Mouse (Mus musculus) embryonic facial prominence, embryonic 12.5 days (tissue): ENCODE measurements around the gene Lrp8. TPM values are rescaled to one million over a fixed set of nuclear protein-coding genes. Genes with fewer than 3 reads are reported as not detected.

Source experiments
- ATAC-seq: fragments of 200-750 bp; cut with Nextera tagmentation; 2 replicates; pipeline ENCODE4 v1.8.0; 2017; ENCODE audit not compliant: insufficient number of reproducible peaks, insufficient read depth, low FRiP score, low TSS enrichment
- H3K27ac ChIP-seq: fragments of 300-500 bp; sonication (generic); 2 replicates; pipeline ENCODE4 v1.5.1; 2016; ENCODE audit warnings: mild to moderate bottlenecking
- H3K27me3 ChIP-seq: fragments of 300-500 bp; sonication (generic); 2 replicates; pipeline ENCODE4 v1.6.1; 2016; ENCODE audit warnings: mild to moderate bottlenecking, moderate library complexity
- H3K36me3 ChIP-seq: fragments of 300-500 bp; sonication (generic); 2 replicates; pipeline ENCODE4 v1.6.1; 2016; ENCODE audit warnings: mild to moderate bottlenecking
- H3K4me1 ChIP-seq: fragments of 300-500 bp; sonication (generic); 2 replicates; pipeline ENCODE4 v1.6.1; 2016
- H3K4me2 ChIP-seq: fragments of 300-500 bp; sonication (generic); replicated peaks from 2 replicates; pipeline ENCODE4 v1.6.1; 2016; ENCODE audit warnings: mild to moderate bottlenecking, moderate library complexity
- H3K4me3 ChIP-seq: fragments of 300-500 bp; sonication (generic); 2 replicates; pipeline ENCODE4 v1.5.1; 2016; ENCODE audit warnings: mild to moderate bottlenecking
- H3K9ac ChIP-seq: fragments of 300-500 bp; sonication (generic); 2 replicates; pipeline ENCODE4 v1.6.1; 2016; ENCODE audit warnings: mild to moderate bottlenecking, moderate library complexity
- H3K9me3 ChIP-seq: fragments of 300-500 bp; sonication (generic); 2 replicates; pipeline ENCODE4 v1.6.1; 2016; ENCODE audit warnings: mild to moderate bottlenecking, moderate library complexity
- WGBS: fragments of 180-500 bp; shearing (Covaris S2); methylation state at CpG from one replicate; pipeline ENCODE4 v1.1.7; 2016; 5-methylcytosine and 5-hydroxymethylcytosine counted together
- polyA plus RNA-seq: library from polyadenylated mRNA; unstranded; fragments of >200 nt; fragmentation: Nextera tagmentation; extraction: Ambion mirVana; gene quantifications from 2 replicates; pipeline ENCODE4 v1.2.1, GENCODE M21; 2016

The Lrp8 gene
- polyA plus RNA-seq, 1 experiment from 2014 or later, result 6.2 TPM

DNA sequence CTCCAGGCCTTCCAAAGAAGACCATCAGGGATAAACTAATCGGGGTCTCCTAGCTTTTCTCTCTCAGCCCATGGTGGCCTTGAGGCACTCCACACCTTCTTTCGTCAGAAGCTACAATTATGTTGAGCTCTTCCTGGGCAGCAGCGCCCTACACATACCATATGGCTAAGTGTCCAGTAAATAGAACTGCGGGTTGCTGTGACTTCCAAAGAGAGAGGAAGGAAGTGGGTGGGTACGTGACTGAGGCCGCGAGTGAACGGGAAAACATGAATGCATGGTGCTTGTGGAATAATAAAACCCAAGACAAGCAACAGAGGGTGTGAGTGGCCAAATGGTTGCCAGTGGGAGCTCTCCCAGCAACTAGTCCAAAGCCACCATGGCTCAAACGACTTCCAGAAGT is 47.6 kb downstream of the Lrp8 start:
- Histone ChIP-seq H3K4me1 (peaks cover 8% of the 10 kb centered on the region; the same call in 1 of the 2 replicates), H3K4me2 (no peak overlapping the region), H3K36me3 (no peaks in the 10 kb centered on the region), H3K9ac (no peak overlapping the region), H3K9me3 (no peaks in the 10 kb centered on the region), H3K27me3 (peaks cover 27% of the 10 kb centered on the region), H3K4me3 (no peak overlapping the region), H3K27ac (no peak overlapping the region)
- 81% methylated on average over 9 of the region's 9 CpGs for WGBS
- no peak for ATAC-seq

DNA sequence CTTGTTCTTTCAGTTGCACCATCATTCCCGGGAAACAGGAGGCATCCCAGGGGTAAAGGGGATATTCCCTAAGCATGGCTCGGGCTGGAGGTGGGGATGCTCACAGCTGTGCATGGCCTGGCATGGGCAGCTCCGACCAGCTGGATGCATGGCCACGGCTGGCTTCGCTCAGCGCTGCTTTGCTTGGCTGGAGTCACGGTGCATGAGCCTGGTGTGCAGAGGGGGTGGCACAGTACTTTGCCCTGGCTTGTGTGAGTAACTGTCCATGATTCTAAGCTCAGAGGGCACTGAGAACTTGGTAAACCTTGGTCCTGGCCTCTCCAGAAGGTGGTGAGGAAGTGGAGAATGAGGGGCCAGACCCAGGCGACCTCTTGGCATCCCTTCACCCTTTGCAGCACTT is 48.0 kb downstream of the Lrp8 start:
- no peak for ATAC-seq
- 87% methylated on average over 8 of the region's 8 CpGs for WGBS
- no peaks in the 10 kb centered on the region for H3K36me3 ChIP-seq

DNA sequence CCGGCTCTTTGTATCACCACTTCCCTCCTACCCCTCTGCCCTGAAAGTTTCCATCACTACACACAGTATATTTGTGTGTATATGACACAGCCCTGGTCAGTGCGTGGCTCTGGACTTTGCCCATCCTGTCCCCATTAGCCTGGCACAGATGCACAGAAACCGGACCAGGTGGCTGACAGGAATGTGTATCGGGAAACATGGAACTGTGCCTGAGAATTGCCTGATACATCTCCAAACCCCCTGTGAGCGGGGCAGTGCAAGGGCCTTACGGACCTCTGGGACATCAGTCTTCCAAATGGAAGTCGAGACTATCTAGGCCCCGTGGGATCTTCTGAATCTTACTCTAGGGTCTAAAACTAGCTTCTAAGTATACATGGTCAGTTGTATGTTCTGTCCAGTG is 51.3 kb downstream of the Lrp8 start:
- WGBS, result 92% methylated on average over 8 of the region's 8 CpGs
- Histone ChIP-seq H3K27me3 (no peaks in the 10 kb centered on the region), H3K4me2 (no peak overlapping the region), H3K27ac (no peak overlapping the region), H3K36me3 (no peaks in the 10 kb centered on the region), H3K4me3 (no peak overlapping the region), H3K4me1 (no peaks in the 10 kb centered on the region), H3K9ac (no peak overlapping the region), H3K9me3 (no peaks in the 10 kb centered on the region)
- no peak for ATAC-seq

More for the DNA sequence above, 48.0 kb downstream of the Lrp8 start:
- no peak overlapping the region for H3K27ac ChIP-seq
- no peak overlapping the region for H3K4me2 ChIP-seq
- peaks cover 26% of the 10 kb centered on the region for H3K27me3 ChIP-seq
- H3K9ac ChIP-seq, result no peak overlapping the region
- no peaks in the 10 kb centered on the region for H3K9me3 ChIP-seq
- H3K4me1 ChIP-seq, result peaks cover 8% of the 10 kb centered on the region; the same call in 1 of the 2 replicates
- no peak overlapping the region for H3K4me3 ChIP-seq

DNA sequence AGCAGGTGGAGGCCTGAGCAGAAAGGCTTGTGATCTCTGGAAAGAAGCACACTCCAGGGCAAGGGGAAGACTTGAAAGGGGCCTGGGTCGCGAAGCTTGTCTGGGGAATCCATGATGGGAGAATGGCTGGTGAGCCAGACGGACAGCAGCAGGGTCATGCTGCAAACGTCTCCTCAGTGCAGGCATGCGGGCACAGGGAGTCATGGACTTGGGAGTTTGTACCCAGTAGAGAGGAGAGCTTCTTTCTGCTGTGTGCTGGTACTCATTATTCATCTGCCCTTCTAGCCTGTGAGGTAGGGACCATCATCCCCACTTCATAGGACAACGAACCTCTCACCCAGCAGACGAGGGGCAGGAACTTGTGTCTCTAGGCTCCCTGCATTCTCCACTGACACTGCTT is 51.8 kb downstream of the Lrp8 start:
- no peaks in the 10 kb centered on the region for H3K4me1 ChIP-seq
- no peaks in the 10 kb centered on the region for H3K27me3 ChIP-seq
- H3K27ac ChIP-seq, result no peak overlapping the region
- WGBS, result 86% methylated on average over 7 of the region's 7 CpGs
- H3K9me3 ChIP-seq, result no peaks in the 10 kb centered on the region
- H3K4me3 ChIP-seq, result no peak overlapping the region
- no peak overlapping the region for H3K9ac ChIP-seq
- H3K36me3 ChIP-seq, result no peaks in the 10 kb centered on the region
- no peak overlapping the region for H3K4me2 ChIP-seq
- ATAC-seq, result no peak

GRCm38 (mm10) chr4:107856958-107857686 is 55.1 kb downstream of the Lrp8 start:
- Histone ChIP-seq H3K4me1 (no peaks in the 10 kb centered on the region), H3K4me2 (no peak overlapping the region), H3K4me3 (no peak overlapping the region), H3K9ac (no peak overlapping the region), H3K36me3 (peaks cover 3% of the 10 kb centered on the region; the same call in 1 of the 2 replicates), H3K27ac (no peak overlapping the region), H3K27me3 (no peaks in the 10 kb centered on the region), H3K9me3 (no peaks in the 10 kb centered on the region)
- no peak for ATAC-seq
- 78% methylated on average over 11 of the region's 11 CpGs for whole genome bisulfite sequencing

DNA sequence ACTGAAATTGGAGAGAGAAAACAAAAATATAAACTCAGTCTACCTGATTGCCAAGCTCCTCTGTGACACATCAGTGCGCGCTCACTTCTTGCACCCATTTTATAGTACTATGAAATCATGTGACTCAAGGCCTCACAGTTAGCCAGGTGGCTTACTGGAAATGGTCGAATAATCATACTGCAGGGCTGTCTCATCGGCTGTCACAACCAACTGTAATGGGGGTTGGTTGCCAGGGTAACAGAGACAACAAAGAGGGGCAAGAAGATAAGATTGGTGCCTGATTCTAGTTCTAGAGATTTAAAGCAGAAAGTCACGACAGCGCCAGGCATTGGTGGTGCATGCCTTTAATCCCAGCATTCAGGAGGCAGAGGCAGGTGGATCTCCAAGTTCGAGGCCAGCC is 56.9 kb downstream of the Lrp8 start:
- Histone ChIP-seq H3K4me2 (no peak overlapping the region), H3K4me3 (no peak overlapping the region), H3K36me3 (peaks cover 3% of the 10 kb centered on the region; the same call in 1 of the 2 replicates), H3K27me3 (no peaks in the 10 kb centered on the region), H3K4me1 (no peaks in the 10 kb centered on the region), H3K27ac (no peak overlapping the region), H3K9ac (no peak overlapping the region), H3K9me3 (no peaks in the 10 kb centered on the region)
- ATAC-seq, result no peak
- WGBS, result 90% methylated on average over 7 of the region's 7 CpGs

GRCm38 (mm10) chr4:107864866-107865265 is 62.8 kb downstream of the Lrp8 start:
- Histone ChIP-seq H3K36me3 (peaks cover 3% of the 10 kb centered on the region; the same call in 1 of the 2 replicates), H3K9ac (no peak overlapping the region), H3K4me1 (no peaks in the 10 kb centered on the region), H3K9me3 (no peaks in the 10 kb centered on the region), H3K4me3 (no peak overlapping the region), H3K27me3 (no peaks in the 10 kb centered on the region), H3K27ac (no peak overlapping the region), H3K4me2 (no peak overlapping the region)
- WGBS, result 82% methylated on average over 4 of the region's 4 CpGs
- no peak for ATAC-seq

GRCm38 (mm10) chr4:107879254-107880050 is 77.4 kb downstream of the Lrp8 start, which contains the start of gene Magoh:
Gene Magoh (plus strand): TSS chr4:107879755.
- no peaks in the 10 kb centered on the region for H3K27me3 ChIP-seq
- peak; percentile 90 for ATAC-seq
- H3K9me3 ChIP-seq, result no peaks in the 10 kb centered on the region
- 3% methylated on average over 48 of the region's 48 CpGs for WGBS
- peaks cover 27% of the 10 kb centered on the region for H3K36me3 ChIP-seq
- peak within 1 kb of the TSS; percentile 75 for H3K4me3 ChIP-seq
- peak within 1 kb of the TSS; percentile 69 for H3K27ac ChIP-seq
- H3K9ac ChIP-seq, result peak within 1 kb of the TSS; percentile 83
- H3K4me2 ChIP-seq, result peak within 1 kb of the TSS; percentile 90
- H3K4me1 ChIP-seq, result peaks cover 14% of the 10 kb centered on the region

DNA sequence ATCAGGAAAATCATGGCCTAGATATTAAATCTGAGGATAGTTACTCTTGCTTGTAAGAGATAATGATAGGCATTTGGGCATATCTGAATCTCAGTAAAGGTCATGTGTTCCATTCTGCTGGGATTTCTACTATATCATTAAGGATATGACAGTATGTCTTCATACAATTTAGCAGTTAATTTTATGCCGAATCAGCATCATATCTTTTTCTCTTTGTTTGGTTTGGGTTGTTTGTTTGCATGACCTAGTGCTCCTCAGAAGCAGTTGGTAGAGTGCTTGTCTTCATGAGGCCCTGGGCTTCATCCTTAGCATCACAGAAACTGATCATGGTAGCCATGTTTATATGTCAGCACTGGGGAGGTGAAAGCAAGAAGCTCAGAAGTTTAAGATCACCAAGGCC is 79.6 kb downstream of the Lrp8 start:
- Histone ChIP-seq H3K9ac (no peak overlapping the region), H3K36me3 (peaks cover 45% of the 10 kb centered on the region), H3K27me3 (no peaks in the 10 kb centered on the region), H3K4me1 (peaks cover 14% of the 10 kb centered on the region), H3K4me3 (no peak overlapping the region), H3K9me3 (no peaks in the 10 kb centered on the region), H3K27ac (no peak overlapping the region), H3K4me2 (no peak overlapping the region)
- ATAC-seq, result no peak
- 89% methylated on average over 1 of the region's 1 CpGs for WGBS

- Histone ChIP-seq H3K36me3 (peaks cover 51% of the 10 kb centered on the region), H3K4me2 (no peak overlapping the region), H3K9me3 (no peaks in the 10 kb centered on the region), H3K4me3 (no peak overlapping the region), H3K9ac (no peak overlapping the region), H3K4me1 (peaks cover 10% of the 10 kb centered on the region; the same call in 1 of the 2 replicates), H3K27me3 (no peaks in the 10 kb centered on the region), H3K27ac (no peak overlapping the region)
- 84% methylated on average over 7 of the region's 7 CpGs for WGBS
- no peak for ATAC-seq
Observed at GRCm38 (mm10) chr4:107886371-107886770, 84.3 kb downstream of the Lrp8 start.

DNA sequence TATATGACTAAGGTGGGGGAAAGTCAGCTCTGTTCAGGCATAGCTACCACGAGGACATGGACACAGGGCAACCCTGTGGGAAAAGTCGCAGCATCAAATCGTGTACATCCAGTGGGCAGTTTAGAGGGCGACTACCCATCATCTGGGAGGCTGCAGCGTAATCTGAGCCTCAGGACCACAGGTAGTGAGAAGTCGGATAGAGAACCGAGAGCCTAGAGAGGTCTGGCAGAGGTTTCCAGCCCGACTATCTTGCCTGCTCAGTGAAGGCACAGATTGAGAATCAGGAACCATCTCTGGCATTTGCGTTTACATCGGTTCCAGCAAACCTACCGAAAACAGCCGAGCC is 87.3 kb downstream of the Lrp8 start:
- WGBS, result 2% methylated on average over 12 of the region's 12 CpGs
- Histone ChIP-seq H3K4me2 (peak overlapping the region; percentile 78), H3K9me3 (no peaks in the 10 kb centered on the region), H3K4me1 (peaks cover 10% of the 10 kb centered on the region; the same call in 1 of the 2 replicates), H3K9ac (peak overlapping the region; percentile 71), H3K27ac (peak overlapping the region; percentile 93), H3K4me3 (peak overlapping the region; percentile 48), H3K36me3 (peaks cover 49% of the 10 kb centered on the region), H3K27me3 (no peaks in the 10 kb centered on the region)
- ATAC-seq, result peak; percentile 50
